Mouse (Mus musculus) forebrain, embryonic 15.5 days (tissue): Measurements from ENCODE around the gene Cln5. TPM values are rescaled to one million over a fixed set of nuclear protein-coding genes. Genes with fewer than 3 reads are reported as not detected.

Source experiments
- polyA plus RNA-seq: library from polyadenylated mRNA; unstranded; fragments of >200 nt; fragmentation: Nextera tagmentation; extraction: Ambion mirVana; gene quantifications from 2 replicates; pipeline ENCODE4 v1.2.1, GENCODE M21; 2015

The Cln5 gene
- polyA plus RNA-seq, 1 experiment from 2014 or later, result 9.8 TPM

Other genes starting within 250 kb of the Cln5 start
- 10.9 and 12.7 TPM in 2 replicates for gene Kctd12, start 87.6 kb upstream of the Cln5 start, polyA plus RNA-seq
- gene Acod1, start 23.2 kb upstream of the Cln5 start, polyA plus RNA-seq, result not detected in 2 replicates
- gene Fbxl3, start 29.4 kb downstream of the Cln5 start, polyA plus RNA-seq, result 25.2 and 30.3 TPM in 2 replicates